Mouse (Mus musculus) limb, embryonic 14.5 days (tissue): ENCODE results near the gene Lrrc42. TPM values are rescaled to one million over a fixed set of nuclear protein-coding genes. Genes with fewer than 3 reads are reported as not detected.

Experiments
- ATAC-seq: fragments of 200-750 bp; cut with Nextera tagmentation; 2 replicates; pipeline ENCODE4 v1.8.0; 2017; ENCODE audit warnings: low read depth, moderate number of reproducible peaks, moderate TSS enrichment; ENCODE audit not compliant: low FRiP score
- DNase-seq: peaks from one replicate; pipeline ENCODE4 v3.0.0-alpha.2; 2015; ENCODE audit warnings: low spot score
- H3K27ac ChIP-seq: fragments of 300-500 bp; sonication (generic); replicated peaks from 2 replicates; pipeline ENCODE4 v1.5.1; 2014; ENCODE audit warnings: low read depth, mild to moderate bottlenecking, low read length, moderate library complexity, mixed read lengths
- H3K27me3 ChIP-seq: fragments of 300-500 bp; sonication (generic); 2 replicates; pipeline ENCODE4 v1.6.1; 2014; ENCODE audit warnings: low read length, mixed read lengths; ENCODE audit not compliant: control insufficient read depth, insufficient read depth
- H3K36me3 ChIP-seq: fragments of 300-500 bp; sonication (generic); 2 replicates; pipeline ENCODE4 v1.6.1; 2014; ENCODE audit warnings: mild to moderate bottlenecking, low read length, moderate library complexity, mixed read lengths; ENCODE audit not compliant: control insufficient read depth, insufficient read depth
- H3K4me1 ChIP-seq: fragments of 300-500 bp; sonication (generic); 2 replicates; pipeline ENCODE4 v1.6.1; 2014; ENCODE audit warnings: antibody characterized with exemption, low read length, mixed read lengths; ENCODE audit not compliant: control insufficient read depth, insufficient read depth
- H3K4me2 ChIP-seq: fragments of 300-500 bp; sonication (generic); replicated peaks from 2 replicates; pipeline ENCODE4 v1.6.1; 2014; ENCODE audit warnings: low read depth, mild to moderate bottlenecking, low read length, moderate library complexity; ENCODE audit not compliant: severe bottlenecking
- H3K4me3 ChIP-seq: fragments of 300-500 bp; sonication (generic); replicated peaks from 2 replicates; pipeline ENCODE4 v1.5.1; 2014; ENCODE audit warnings: low read length
- H3K9ac ChIP-seq: fragments of 300-500 bp; sonication (generic); 2 replicates; pipeline ENCODE4 v1.6.1; 2014; ENCODE audit warnings: mild to moderate bottlenecking, low read depth, low read length, moderate library complexity; ENCODE audit not compliant: severe bottlenecking
- H3K9me3 ChIP-seq: fragments of 300-500 bp; sonication (generic); 2 replicates; pipeline ENCODE4 v1.6.1; 2016; ENCODE audit warnings: low read length; ENCODE audit not compliant: control insufficient read depth
- POLR2A ChIP-seq: fragments of 200-500 bp; IDR thresholded peaks from 2 replicates; pipeline ENCODE4 v1.8.0; 2012; ENCODE audit warnings: inconsistent platforms, mild to moderate bottlenecking, moderate library complexity, borderline replicate concordance; ENCODE audit not compliant: insufficient read depth, insufficient read length; ENCODE audit errors: extremely low read depth
- WGBS: fragments of 180-500 bp; shearing (Covaris S2); extraction: QIAGEN DNeasy Blood & Tissue Kit; methylation state at CpG from one replicate; pipeline ENCODE4 v1.1.7; 2014; 5-methylcytosine and 5-hydroxymethylcytosine counted together
- polyA plus RNA-seq, 2 experiments: library from polyadenylated mRNA; depleted of rRNA in 1 of 2; stranded (reverse) in 1 of 2; unstranded in 1 of 2; fragments of >200 nt; fragmentation: Nextera tagmentation in 1 of 2; extraction: Ambion mirVana in 1 of 2; gene quantifications; 2 replicates each; pipeline versions ENCODE4 v1.2.1 to v1.2.3; 2012 to 2014

Lrrc42 gene
- polyA plus RNA-seq, 2 experiments, result 52.2 to 82.4 TPM

DNA sequence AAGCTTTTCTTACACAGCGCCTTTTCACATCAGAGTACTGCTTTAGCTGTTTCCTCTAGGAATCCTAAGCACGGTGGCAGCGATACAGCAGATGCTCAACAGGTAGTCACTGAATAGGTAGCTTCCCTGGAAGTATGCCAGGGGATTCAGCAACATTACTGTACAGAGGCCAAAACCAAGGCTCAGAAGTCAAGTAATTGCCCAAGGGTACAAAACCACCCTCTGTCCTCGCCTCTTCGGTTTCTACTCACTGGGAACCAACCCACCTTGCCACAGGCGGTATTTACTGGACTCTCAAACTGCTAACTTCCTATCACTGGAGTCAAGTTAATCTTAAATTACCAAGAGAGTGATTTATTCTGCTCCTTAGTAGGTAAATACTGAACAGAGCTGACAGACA is 13.1 kb downstream of the Lrrc42 start:
- no peak for TF ChIP-seq POLR2A
- H3K27me3 ChIP-seq, result no peaks in the 10 kb centered on the region
- H3K27ac ChIP-seq, result no peak overlapping the region
- no peak overlapping the region for H3K4me2 ChIP-seq
- 95% methylated on average over 6 of the region's 6 CpGs for WGBS
- no peak overlapping the region for H3K4me3 ChIP-seq
- H3K36me3 ChIP-seq, result peaks cover 90% of the 10 kb centered on the region
- 0 out of 2 replicates have a peak, but pooled peaks cover under 1% of the 10 kb centered on the region for H3K4me1 ChIP-seq
- no peak overlapping the region for H3K9ac ChIP-seq
- DNase-seq (no peak), ATAC-seq (no peak)
- no peaks in the 10 kb centered on the region for H3K9me3 ChIP-seq

DNA sequence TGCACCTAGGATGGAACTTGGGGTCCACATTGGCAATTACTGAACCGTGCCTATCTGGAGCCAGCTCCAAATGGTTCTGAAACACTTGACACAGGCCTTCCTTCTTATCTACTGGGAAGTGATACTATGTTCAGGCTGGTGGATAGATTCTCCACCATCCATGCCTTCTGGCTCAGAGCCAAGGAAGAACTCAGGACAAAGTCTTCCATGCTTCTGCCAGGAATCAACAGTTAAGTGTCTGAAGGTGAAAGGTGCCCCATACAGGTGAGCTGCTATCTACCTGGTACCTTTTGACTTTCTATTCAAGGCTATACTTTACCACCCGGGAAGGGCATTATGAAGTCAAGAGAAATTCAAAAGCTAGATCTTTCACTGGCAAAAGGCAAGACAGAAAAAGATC is 15.1 kb downstream of the Lrrc42 start:
- Histone ChIP-seq H3K36me3 (peaks cover 92% of the 10 kb centered on the region), H3K9me3 (no peaks in the 10 kb centered on the region), H3K27ac (no peak overlapping the region), H3K4me3 (no peak overlapping the region), H3K4me1 (no peaks in the 10 kb centered on the region), H3K9ac (no peak overlapping the region), H3K27me3 (no peaks in the 10 kb centered on the region), H3K4me2 (no peak overlapping the region)
- DNase-seq, result no peak
- WGBS, result 93% methylated on average over 2 of the region's 2 CpGs
- TF ChIP-seq POLR2A, result no peak
- no peak for ATAC-seq

DNA sequence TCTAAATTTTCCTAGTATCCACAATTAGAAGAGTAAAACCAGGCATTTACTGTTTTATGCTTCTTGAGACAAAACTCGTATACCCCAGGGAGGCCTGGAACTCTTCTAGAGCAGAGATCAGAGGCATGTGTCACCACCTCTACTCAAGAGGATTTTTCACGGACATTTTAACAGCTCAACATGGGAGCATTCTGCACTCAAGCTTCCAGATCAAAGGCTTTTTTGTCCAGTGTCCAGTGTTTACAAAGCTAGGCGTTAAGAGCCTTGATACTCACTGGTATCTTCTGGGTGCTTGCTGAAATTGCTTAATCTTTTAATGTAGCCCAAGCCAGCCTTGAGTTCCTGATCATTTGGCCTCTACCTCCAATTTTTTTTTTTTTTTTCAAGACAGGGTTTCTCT is 21.1 kb downstream of the Lrrc42 start:
- WGBS, result 41% methylated on average over 3 of the region's 3 CpGs
- ATAC-seq (no peak), DNase-seq (no peak)
- no peaks in the 10 kb centered on the region for H3K9me3 ChIP-seq
- H3K4me2 ChIP-seq, result no peak overlapping the region
- H3K4me3 ChIP-seq, result no peak overlapping the region
- H3K4me1 ChIP-seq, result no peaks in the 10 kb centered on the region
- H3K36me3 ChIP-seq, result peaks cover 64% of the 10 kb centered on the region
- no peak for TF ChIP-seq POLR2A
- no peak overlapping the region for H3K27ac ChIP-seq
- no peak overlapping the region for H3K9ac ChIP-seq
- H3K27me3 ChIP-seq, result no peaks in the 10 kb centered on the region

DNA sequence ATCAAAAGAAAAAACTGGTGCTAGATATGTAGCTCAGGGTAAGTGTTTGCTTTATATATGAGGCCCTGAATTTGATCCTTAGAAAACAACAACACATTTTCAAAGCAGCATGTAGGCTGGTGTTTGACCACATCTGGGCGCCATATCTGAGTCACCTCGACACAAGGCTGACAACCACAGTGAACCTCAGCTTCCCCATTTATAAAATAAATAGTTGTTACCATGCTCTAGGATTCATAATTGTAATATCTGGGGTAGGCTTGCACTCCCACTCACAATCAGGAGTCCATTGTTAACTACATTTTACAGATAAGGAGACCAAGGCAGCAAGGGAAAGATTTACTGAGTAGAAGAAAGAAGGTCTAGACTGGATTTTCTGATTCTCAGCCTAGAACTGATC is 27.0 kb downstream of the Lrrc42 start:
- H3K9ac ChIP-seq, result no peak overlapping the region
- no peak for DNase-seq
- no peak for ATAC-seq
- 81% methylated on average over 2 of the region's 2 CpGs for WGBS
- no peaks in the 10 kb centered on the region for H3K9me3 ChIP-seq
- H3K36me3 ChIP-seq, result peaks cover 8% of the 10 kb centered on the region
- H3K4me1 ChIP-seq, result no peaks in the 10 kb centered on the region
- no peak for TF ChIP-seq POLR2A
- no peak overlapping the region for H3K4me3 ChIP-seq
- no peaks in the 10 kb centered on the region for H3K27me3 ChIP-seq
- H3K4me2 ChIP-seq, result no peak overlapping the region
- no peak overlapping the region for H3K27ac ChIP-seq

DNA sequence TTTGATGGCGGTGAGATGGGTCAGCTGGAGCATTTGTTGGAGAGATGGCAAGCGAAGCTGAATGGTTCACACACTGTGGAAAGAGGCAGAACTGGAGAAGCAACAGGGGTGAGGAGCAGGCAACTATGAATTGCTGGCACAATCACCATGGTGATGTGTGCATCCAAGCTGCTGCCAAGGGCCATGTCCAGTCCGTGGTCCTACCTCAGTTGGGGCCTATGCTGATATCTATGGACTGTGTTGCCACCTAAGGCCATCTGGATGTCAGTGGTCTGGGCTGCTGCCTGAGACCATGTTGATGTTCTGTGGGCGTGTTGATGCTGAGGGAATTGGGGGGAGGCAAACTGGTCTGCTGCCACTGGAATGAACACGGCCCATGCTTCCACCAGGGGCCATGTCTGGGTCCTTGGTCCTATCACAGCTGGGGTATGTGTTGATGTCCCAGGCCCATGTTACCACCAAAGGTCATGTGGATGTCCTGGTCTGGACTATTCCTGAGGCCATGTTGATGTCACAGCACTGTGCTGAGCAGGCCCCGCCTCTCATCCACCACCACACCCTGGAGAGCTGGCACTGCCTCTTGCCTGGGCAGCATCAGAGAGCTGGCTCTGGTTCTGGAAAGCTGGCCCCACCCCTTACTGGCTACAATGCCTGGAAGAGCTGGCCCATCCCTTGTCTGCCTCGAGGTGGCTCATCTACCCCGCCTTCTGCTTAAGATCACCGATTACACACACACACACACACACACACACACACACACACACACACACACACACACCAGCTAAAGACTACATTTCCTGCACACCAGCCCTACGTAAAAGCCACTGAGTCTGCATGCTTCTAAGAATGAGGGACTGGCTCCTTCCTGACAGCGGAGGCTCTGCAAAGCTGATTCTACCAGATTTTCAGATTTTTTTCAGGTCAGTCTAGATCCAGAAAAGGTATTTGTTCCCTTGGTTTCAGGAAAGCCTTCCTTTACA is 29.8 kb downstream of the Lrrc42 start:
- ATAC-seq, result no peak
- H3K4me1 ChIP-seq, result no peaks in the 10 kb centered on the region
- TF ChIP-seq POLR2A, result no peak

More for the DNA sequence above, 29.8 kb downstream of the Lrrc42 start:
- DNase-seq, result no peak
- Histone ChIP-seq H3K36me3 (no peaks in the 10 kb centered on the region), H3K9me3 (no peaks in the 10 kb centered on the region), H3K27me3 (no peaks in the 10 kb centered on the region), H3K9ac (no peak overlapping the region), H3K27ac (no peak overlapping the region), H3K4me3 (no peak overlapping the region), H3K4me2 (no peak overlapping the region)
- WGBS, result 80% methylated on average over 11 of the region's 11 CpGs
